Mouse (Mus musculus): ENCODE results near the gene Ndufs7.
A peak's percentile ranks its signal among the peaks of the same experiment; 100 is the strongest.
"Not testable (repeated sequence)": the region's sequence is repeated elsewhere in the genome, so short reads cannot be mapped to it uniquely, and the experiment has no call there.

Gene Ndufs7

DNA sequence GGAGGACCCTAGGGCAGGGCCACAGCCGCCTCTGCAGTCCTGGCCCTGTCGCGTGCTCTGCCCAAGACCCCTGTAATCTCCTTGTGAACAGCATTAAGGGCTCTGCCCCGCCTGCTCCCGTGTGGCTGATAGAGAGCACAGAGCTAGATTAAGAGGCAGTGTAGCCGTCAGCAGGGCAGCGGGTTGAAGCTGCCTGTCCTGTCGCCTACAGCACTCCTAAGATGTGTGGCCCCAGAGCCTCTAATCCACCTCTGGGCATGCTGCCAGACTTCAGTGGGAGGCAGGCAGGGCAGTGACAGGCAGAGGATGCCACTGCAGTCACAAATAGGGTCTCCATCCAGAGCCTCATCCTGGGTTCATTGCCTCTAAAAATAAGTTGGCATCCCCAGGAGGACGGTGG, 6.8 kb upstream of the Ndufs7 start:
- DNase-seq (ENCODE audit: low spot score in 2 of 2), result no peak

DNA sequence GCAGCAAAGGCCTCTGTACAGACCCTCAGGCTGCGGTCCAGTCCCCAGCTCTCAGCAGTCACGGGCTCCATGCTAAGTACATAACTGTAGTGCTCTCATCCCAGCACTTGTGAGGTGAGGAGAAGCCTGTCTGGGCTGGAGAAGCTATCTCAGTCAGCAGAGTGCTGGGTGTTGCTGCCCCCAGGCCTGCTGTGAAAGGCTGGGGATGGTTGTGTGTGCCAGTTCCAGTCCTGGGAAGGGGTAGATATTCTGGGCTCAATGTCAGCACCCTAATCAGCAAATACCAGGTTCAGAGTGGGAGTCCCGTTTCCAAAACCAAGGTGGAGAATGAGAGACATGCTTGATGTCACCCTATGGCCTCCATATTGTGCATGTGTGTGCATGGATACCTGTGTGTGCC, 6.3 kb upstream of the Ndufs7 start:
- DNase-seq (ENCODE audit: low spot score in 2 of 2), result no peak

DNA sequence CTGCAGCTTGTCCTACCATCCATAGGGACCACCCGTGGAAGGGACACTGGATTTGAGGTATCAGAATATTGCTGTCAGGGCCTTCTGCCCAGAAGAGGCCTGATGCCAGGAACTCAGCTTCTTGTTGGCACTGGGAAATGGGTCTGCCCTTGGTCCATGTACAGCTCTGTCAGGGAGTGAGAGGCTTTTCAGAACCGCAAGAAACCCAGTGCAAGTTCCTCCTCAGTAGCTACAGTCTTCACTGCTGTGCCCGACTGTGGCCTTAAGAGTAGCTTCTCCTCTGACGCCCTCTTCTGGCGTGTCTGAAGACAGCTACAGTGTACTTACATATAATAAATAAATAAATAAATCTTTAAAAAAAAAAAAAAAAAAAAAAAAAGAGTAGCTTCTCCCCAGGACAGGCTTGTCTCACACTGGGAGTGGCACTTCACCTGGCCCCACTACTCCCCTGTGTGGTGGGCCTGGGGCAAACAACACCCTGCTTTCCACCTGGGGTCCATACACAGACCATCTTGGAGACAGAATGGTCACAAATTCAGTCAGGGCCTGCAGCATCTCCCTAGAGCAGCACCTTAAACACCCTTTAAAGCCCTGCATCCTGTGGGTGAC, 4.0 kb upstream of the Ndufs7 start:
- DNase-seq (ENCODE audit: low spot score in 2 of 2), result no peak

DNA sequence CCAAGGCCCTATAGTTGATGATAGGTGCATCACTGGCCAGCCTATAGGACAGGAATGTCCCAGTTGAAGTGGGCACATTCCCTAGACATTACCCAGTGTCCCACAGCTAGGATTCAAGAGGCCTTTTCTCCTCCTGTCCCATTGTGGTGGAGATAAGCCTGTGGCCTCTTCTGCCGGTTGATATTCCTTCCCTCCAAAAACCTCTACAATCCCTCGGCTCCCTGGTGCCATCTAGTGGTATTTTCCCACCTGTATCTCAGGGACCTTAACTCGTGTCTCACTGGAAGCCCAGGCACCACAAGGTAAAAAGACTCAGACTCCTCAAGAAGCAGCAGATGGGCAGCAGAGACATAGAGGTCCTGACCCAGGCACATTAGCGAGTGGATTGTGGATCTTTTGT, 3.3 kb upstream of the Ndufs7 start:
- peak in 1 of 2 experiments; percentile 91 for DNase-seq (ENCODE audit: low spot score in 2 of 2)

DNA sequence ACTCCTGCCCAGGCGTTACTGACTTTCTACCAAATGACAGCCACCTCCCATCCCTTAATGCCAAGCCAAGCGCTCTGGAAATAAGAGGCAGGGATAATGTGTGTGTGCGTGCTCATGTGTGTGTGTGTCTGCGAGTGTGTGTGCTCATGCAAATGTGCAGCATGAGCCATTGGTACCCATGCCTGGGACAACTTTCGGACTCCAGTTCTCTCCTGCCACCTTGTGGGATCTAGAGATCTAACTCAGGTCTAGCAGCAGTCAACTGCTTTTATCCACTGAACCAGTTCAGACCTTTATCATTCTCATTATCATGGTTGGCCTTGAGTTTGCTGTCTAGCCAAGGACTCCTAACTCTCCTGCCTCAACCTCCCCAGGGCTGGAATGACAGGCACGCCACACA, 1.1 kb upstream of the Ndufs7 start:
- no peak for DNase-seq (ENCODE audit: low spot score in 2 of 2)

DNA sequence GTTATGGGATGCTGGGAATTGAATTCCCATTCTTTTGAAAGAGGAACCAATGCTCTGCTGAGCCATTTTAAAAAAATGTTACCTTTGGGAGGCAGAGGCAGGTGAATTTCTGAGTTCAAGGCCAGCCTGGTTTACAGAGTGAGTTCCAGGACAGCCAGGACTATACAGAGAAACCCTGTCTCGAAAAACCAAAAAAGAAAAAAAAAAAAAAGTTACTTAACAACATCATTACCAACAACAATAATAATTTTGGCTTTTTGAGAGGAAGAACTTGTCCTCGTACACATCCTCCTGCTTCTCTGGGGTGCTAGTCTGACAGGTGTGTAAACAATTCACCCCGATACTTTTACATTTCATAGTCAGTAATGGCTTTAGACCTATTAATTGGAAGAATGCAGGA, 484 bp upstream of the Ndufs7 start:
- not testable (repeated sequence) for DNase-seq (ENCODE audit: low spot score in 2 of 2)

DNA sequence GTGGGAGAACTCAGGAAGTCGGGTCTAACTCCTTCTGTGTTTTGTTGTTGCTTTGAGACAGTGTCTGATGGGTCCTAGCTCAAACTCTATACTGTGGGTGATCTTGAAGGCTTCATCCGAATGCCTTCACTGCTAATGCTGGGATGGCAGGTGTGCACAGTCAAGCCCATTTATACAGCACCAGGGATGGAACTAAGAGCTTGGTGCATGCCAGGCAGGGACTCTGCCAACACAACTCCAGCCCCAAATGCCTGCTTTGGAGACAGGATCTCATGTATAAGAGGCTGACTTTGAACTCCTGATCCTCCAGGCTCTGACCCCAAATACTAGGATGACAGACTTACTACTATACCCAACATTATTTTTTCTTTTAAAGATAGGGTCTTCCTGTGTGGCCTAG, 1.1 kb downstream of the Ndufs7 start:
- DNase-seq (ENCODE audit: low spot score in 2 of 2), result no peak

DNA sequence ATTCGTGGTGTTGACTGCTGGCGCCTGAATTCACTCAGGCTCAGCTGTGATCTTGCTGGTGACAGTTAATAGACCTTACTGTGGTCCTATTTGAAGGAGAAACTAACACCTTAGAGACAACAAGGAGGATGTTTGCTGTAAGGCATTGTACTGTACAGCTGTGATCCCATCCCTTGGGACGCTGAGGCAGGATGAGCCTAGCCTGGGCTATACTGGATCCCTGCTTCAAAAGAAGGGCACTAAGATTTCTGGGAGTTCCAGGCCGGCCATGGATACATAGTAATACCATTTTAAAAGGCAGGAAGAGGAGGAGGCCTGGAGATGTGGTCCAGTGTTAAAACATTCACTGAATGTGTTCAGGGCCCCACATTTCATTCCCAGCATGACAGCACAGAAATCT, 1.7 kb downstream of the Ndufs7 start:
- no peak for DNase-seq (ENCODE audit: low spot score in 2 of 2)

DNA sequence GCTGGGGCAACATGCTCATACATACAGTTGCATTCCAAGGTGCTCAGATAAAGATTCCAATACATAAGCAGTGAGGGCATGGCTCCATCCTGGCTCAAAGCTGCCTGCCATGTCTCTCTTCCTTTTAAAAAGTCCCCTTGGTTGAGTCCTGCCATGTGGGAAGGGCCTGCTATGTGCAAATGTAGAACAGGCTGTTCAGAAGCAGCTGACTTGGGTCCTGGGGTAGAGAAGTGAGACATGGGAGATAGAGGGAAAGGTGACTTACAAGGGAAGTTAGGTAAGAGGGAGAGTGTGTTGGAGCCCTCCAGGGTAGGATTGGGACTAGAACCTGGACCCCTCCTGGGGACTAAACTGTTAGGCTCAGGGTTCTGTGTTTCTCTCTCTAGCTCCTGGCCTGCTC, 3.1 kb downstream of the Ndufs7 start:
- no peak for DNase-seq (ENCODE audit: low spot score in 2 of 2)

DNA sequence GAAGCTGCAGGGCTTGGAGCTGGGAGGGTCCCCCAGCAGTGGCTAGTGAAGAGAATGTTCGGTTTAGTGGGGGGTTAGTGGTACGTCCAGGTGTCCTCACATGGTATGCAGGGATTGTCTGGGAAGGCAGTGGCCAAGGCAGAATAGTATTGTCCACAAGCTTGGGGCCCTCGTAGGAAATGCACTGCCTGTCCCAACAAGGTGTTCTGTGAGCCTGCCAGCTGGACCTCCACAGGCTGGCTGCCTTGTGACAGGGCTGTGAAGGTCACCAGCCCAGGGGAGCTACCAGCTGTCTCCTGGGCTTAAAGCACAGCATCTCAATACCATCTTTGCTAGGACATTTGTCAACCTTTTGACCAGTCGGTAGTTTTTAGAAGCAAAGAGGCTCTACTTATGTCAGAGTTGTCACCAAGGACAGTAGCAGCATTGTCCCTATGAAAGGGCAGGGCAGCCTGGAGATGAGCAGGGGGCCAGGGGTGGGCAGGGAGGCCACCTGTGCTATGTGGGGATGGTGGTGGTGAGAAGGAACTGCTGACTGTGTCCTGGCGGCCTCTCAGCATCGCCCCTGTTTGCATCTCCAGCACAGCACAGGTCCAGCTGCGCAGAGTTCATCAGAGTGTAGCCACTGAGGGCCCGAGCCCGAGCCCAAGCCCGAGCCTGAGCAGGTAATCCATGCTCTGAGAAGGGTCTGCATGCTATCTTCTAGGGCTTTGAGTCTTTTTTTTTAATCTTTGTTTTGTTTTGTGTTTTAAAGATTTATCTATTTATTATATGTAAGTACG, 3.8 kb downstream of the Ndufs7 start:
- DNase-seq (ENCODE audit: low spot score in 2 of 2), result no peak

DNA sequence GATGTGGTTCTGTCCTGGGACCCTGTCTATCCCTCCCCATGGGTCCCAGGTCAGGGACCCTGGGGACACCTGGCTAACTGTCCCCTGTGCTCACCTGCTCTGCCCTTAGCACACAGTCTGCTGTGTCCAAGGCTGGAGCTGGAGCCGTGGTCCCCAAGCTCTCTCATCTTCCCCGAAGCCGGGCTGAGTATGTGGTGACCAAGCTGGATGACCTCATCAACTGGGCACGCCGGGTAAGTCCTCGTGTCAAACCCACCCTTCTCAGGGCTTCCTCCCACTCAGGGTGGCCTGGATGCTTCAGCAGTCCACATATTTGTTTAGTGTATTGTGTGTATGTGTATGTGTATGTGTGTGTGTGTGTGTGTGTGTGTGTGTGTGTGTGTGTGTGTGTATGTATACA, 4.6 kb downstream of the Ndufs7 start:
- DNase-seq (ENCODE audit: low spot score in 2 of 2), result no peak

DNA sequence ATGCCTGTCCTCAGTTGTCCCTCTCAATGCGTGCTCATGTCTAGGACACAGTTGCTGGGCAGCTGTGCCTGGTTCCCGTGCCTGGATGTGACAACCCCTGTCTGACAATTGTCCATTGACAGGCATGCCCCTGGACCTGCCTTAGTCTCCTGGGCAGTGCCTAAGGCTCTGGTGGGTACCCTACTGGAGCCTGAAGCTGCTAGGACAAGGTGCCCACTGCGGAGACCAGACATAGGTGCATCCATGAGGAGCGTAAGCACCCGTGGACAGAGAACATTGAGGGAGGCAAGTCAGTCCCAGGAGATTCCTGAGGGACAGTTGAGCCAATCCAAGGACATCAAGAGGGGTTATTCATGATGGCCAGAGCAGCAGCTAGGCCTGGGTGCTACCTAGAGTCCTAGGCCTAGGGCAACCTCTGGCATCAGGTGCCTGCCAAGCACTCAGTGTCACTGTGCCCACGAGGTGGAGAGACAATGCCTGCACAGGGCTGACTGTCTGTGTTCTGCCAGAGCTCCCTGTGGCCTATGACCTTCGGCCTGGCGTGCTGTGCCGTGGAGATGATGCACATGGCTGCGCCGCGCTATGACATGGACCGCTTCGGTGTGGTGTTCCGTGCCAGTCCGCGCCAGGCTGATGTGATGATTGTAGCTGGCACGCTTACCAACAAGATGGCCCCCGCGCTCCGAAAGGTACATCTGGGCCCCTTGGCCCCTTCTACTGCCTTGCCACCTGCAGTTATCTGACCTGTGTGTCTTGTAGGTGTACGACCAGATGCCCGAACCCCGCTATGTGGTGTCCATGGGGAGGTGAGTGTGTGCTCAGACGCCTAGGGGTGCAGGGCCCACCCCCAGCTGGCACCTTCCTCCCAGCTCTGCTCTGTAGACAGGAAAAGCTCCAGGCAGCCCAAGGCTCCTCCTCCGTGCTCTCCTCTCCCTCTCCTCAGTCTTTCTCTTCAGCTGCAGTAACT, 5.7 kb downstream of the Ndufs7 start:
- DNase-seq (ENCODE audit: low spot score in 2 of 2), result no peak

DNA sequence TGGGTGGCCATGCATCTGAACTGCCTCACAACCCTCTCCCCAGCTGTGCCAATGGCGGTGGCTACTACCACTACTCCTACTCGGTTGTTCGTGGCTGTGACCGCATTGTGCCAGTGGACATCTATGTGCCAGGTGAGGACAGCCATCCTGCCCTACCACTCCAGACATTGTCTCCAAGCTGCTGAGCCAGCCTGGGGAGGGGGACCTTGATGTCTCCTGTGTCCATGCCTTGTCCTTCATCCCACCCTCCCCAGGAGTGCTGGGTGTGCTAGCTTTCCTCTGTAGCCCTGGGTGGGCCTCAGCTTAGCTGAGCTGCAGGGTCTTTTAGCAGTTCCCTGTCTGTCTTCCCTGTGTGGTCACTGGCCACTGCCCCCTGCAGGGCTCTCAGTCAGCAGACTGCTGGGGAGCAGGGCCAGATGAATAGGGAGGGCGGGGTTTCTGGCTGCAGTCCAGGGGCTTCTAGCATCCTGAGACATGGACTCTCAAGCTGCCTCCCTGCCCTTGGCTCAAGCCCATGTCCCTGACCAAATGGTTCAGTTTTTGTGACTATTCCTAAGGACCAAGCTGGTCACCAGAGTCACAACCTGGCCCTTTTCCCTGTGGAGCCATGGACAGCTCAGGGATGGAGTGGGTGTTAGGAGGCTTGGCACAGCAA, 7.1 kb downstream of the Ndufs7 start:
- no peak for DNase-seq (ENCODE audit: low spot score in 2 of 2)

DNA sequence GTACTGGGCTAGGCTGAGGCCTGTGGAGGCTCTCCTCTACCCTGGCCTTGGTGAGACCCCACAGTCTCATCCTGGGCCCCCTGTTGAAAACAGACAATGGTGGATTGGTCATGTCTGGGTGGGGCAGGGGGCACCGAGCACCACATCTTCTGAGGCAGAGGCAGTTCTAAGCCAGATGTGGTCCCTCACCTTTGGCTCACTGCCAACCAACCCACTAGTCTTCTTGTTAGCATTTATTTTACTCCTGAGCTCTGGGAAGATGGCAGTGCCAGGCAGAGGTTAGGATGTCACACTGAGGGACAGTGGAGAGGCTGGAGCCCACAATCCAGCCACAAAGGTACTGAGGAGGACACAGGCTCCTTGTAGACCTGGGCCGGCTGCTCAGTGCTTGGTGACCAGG, 9.0 kb downstream of the Ndufs7 start:
- DNase-seq (ENCODE audit: low spot score in 2 of 2), result no peak

DNA sequence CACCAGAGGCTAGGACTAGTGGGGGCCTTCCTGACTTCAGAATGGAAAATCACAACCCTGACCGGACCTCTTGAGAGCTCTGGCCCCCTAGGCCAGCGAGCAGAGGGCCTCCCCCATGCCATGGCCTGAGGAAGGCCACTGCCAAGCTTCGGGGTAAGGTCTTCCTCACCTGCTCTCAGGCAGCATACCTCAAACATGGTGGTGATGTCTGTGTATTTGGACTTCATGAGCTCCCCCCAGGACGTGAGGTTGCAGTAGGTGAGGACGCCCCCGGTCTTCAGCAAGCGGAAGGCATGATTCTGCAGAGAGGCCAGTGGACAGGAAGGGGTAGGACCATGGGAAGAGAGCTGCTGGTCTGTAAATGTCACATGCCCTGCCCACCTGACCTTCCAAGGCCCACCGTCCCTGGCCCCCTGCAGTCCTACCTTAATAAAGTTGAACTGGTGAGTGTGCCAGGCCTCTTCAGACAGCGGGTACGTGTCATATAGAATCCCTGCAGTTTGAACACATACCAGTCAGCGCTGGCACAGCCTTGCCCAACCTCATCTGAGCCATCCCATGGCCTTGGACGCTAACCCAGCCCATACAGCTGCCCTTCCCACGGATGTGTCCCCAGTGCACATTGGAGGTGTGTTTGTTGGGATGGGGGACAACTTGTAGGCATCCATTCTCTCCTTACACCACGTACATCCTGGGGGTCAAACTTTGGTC, 10.0 kb downstream of the Ndufs7 start:
- DNase-seq (ENCODE audit: low spot score in 2 of 2), result no peak

DNA sequence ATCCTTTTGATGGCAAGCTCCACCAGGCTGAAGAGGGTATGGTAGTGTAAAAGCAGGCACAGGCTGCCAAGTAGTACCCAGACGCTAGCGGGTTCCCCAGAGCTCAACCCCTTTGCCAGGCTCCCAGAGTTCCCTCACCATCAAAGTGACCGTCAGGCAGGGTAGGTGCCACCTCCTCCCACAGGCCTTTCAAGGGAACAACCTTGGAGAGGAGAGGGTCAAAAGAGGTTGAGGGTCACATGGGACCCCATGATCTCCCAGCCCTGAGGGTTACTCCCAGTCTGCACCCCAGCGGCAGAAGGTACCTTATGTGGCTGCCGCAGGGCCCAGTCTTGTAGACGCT, 10.5 kb downstream of the Ndufs7 start:
- no peak for DNase-seq (ENCODE audit: low spot score in 2 of 2)

DNA sequence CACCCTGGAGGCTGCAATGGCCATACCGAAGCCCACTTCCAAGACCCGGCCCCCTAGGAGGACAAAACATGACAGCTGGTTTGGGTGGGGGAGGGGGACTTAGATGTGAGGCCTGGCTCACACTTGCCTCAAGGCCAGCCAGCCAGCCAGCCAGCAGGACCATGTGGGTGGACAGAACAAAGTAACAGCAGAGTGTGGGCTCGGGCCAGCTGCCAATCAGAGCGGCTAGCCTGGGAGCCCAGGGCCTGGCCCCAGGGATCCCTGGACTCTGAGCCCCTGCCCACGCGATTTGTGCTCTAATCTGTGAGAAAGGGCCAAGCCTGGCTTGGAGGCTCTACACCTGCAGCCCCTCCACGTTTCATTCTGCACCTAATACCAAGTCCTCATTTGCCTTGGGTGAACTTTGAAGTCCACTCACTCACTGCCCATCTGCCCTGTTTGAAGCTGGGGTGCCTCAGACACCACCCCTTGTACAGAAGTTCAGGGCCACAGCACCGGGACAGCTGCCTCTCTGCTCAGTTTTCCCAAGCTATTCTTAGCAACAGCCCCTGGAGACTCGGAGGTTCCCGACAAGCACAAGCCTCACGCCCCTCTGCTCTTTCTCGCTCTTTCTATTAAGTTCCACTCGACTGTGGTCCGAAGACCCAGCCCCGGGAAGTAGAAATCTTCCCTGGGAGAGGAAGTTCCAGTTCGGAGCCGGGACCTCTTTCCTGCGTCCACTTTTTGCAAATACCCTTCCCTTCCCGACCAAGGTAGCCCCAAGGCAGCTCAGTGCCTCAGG, 11.1 kb downstream of the Ndufs7 start:
- DNase-seq (ENCODE audit: low spot score in 2 of 2), result peak; percentile 52 to 71

DNA sequence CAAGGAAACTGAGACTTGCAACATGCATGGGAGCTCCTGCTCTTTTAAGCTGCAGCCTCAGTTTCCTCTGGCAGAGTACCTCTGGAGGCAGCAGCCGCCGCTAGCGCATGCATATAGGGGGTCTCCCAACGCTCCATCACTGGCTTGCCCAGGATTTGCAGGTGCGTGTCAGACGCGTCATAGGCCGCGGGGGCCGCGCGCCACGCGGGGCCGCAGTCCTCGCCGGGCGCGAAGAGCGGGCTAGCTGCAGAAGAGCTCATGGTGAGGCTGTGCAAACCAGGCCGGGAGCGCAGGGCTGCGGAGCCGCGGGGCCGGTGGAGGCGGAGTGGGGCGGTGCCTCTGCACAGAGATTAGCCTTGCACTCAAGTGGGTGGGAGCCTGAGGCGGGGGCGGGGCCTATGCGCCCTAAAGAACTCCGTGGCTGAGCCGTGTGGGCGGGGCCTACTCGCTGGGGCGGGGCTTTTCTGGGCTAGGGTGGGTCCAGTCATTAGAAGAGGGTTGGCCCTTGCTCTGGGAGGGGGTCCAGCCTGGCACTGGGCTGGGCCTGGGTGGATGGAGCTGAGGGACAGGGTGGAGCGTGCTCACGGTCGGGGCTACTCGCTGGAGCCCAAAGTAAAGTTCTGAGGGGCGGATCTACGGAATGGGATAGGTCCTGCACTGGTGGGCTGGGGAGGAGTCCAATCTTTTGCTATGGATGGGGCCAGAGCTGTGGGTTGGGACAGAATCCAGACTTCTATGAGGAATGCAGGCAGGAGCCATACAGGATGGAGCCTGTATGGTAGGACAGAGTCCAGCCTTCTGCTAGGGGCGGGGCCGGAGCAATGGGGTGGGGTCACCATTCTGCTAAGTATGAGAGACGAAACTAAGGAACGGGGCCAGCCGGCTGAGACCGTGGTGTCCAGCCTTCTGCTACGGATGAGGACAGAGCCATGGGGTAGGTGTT, 12.0 kb downstream of the Ndufs7 start, which contains the start of the genes Gamt and Dazap1:
Gamt (minus strand) TSS at position 371 of the 943 bp plus-strand sequence.
Dazap1 (plus strand) TSS at position 845 of the 943 bp plus-strand sequence.
- DNase-seq (ENCODE audit: low spot score in 2 of 2), result peak; percentile 77 to 91

DNA sequence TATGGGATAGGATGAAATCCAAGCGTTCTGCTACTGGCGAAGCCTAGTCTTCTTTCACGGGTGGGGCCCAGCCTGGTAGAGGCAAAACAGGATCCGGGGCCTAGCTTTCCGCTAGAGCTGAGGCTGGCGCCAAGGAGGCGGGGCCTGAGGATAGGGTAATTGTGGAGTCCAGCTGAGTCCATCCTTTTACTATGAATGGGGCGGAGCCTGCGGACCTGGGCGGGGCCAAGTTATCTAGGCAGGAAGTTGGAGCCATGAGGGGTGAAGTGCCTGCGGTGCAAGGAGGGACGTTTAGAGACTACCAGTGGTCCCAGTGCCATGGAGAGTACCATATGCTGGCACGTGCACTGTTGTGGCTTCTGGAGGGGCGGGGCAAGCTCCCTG, 12.7 kb downstream of the Ndufs7 start:
- DNase-seq (ENCODE audit: low spot score in 2 of 2), result peak; percentile 81 to 94

Data from left cerebral cortex, adult 9 months (tissue).